Mouse (Mus musculus) kidney, postnatal 0 days (tissue): ENCODE measurements around the gene Higd1b. TPM values are rescaled to one million over a fixed set of nuclear protein-coding genes. Genes with fewer than 3 reads are reported as not detected.

Experiments used
- ATAC-seq: fragments of 200-750 bp; cut with Nextera tagmentation; replicated peaks from 2 replicates; pipeline ENCODE4 v1.8.0; 2017; ENCODE audit warnings: low read depth, moderate number of reproducible peaks, moderate TSS enrichment, moderate library complexity; ENCODE audit not compliant: low FRiP score
- DNase-seq: peaks from one replicate; pipeline ENCODE4 v3.0.0-alpha.2; 2016; ENCODE audit warnings: low spot score
- H3K27ac ChIP-seq: fragments of 300-500 bp; sonication (generic); 2 replicates; pipeline ENCODE4 v1.5.1; 2014; ENCODE audit warnings: mild to moderate bottlenecking
- H3K27me3 ChIP-seq: fragments of 300-500 bp; sonication (generic); 2 replicates; pipeline ENCODE4 v1.6.1; 2014; ENCODE audit warnings: low read length, mixed read lengths; ENCODE audit not compliant: insufficient read depth
- H3K36me3 ChIP-seq: fragments of 300-500 bp; sonication (generic); 2 replicates; pipeline ENCODE4 v1.6.1; 2014; ENCODE audit warnings: low read length, mixed read lengths; ENCODE audit not compliant: insufficient read depth
- H3K4me1 ChIP-seq: fragments of 300-500 bp; sonication (generic); replicated peaks from 2 replicates; pipeline ENCODE4 v1.6.1; 2014; ENCODE audit warnings: antibody characterized with exemption, low read length, mixed read lengths; ENCODE audit not compliant: insufficient read depth
- H3K4me2 ChIP-seq: fragments of 300-500 bp; sonication (generic); 2 replicates; pipeline ENCODE4 v1.6.1; 2014; ENCODE audit warnings: mild to moderate bottlenecking, low read length, moderate library complexity, mixed read lengths
- H3K4me3 ChIP-seq: fragments of 300-500 bp; sonication (generic); replicated peaks from 2 replicates; pipeline ENCODE4 v1.5.1; 2014; ENCODE audit warnings: low read depth, low read length
- H3K9ac ChIP-seq: fragments of 300-500 bp; sonication (generic); 2 replicates; pipeline ENCODE4 v1.6.1; 2014; ENCODE audit warnings: low read depth, low read length
- H3K9me3 ChIP-seq: fragments of 300-500 bp; sonication (generic); replicated peaks from 2 replicates; pipeline ENCODE4 v1.6.1; 2016; ENCODE audit warnings: low read length, inconsistent platforms, mixed read lengths
- CTCF ChIP-seq: IDR thresholded peaks from 2 replicates; pipeline ENCODE4 v1.5.1; 2016; ENCODE audit warnings: antibody characterized with exemption, low read depth, mild to moderate bottlenecking, moderate library complexity
- WGBS: fragments of 180-500 bp; shearing (Covaris S2); extraction: QIAGEN DNeasy Blood & Tissue Kit; methylation state at CpG from one replicate; pipeline ENCODE4 v1.1.7; 2014; 5-methylcytosine and 5-hydroxymethylcytosine counted together
- polyA plus RNA-seq: library from polyadenylated mRNA; unstranded; fragments of >200 nt; fragmentation: Nextera tagmentation; extraction: Ambion mirVana; gene quantifications from 2 replicates; pipeline ENCODE4 v1.2.1, GENCODE M21; 2015

Higd1b gene
- polyA plus RNA-seq, 1 experiment from 2014 or later: 3.0 TPM

- Histone ChIP-seq H3K4me1 (no peaks in the 10 kb centered on the region; the same call in 1 of the 2 replicates), H3K27me3 (no peaks in the 10 kb centered on the region), H3K4me3 (no peak overlapping the region), H3K27ac (no peak overlapping the region), H3K36me3 (no peaks in the 10 kb centered on the region), H3K4me2 (no peak overlapping the region), H3K9ac (no peak overlapping the region), H3K9me3 (no peaks in the 10 kb centered on the region)
- ATAC-seq (no peak), DNase-seq (no peak)
- WGBS: 31% methylated on average over 3 of the region's 3 CpGs
- TF ChIP-seq CTCF: no peak
These were observed 15.2 kb upstream of the Higd1b start for GRCm38 (mm10) chr11:102820432-102820831.

- DNase-seq: no peak
These were observed 14.4 kb upstream of the Higd1b start for GRCm38 (mm10) chr11:102821231-102821630.

GRCm38 (mm10) chr11:102826476-102826875 is 9.2 kb upstream of the Higd1b start:
- no peak overlapping the region for H3K27ac ChIP-seq
- WGBS: 76% methylated on average over 2 of the region's 2 CpGs
- H3K9me3 ChIP-seq: no peaks in the 10 kb centered on the region
- H3K4me2 ChIP-seq: no peak overlapping the region
- H3K36me3 ChIP-seq: no peaks in the 10 kb centered on the region
- no peak overlapping the region for H3K9ac ChIP-seq
- no peak overlapping the region for H3K4me3 ChIP-seq
- no peak for TF ChIP-seq CTCF
- DNase-seq: no peak
- no peaks in the 10 kb centered on the region for H3K4me1 ChIP-seq
- no peaks in the 10 kb centered on the region for H3K27me3 ChIP-seq
- ATAC-seq: no peak

More at GRCm38 (mm10) chr11:102821231-102821630, 14.4 kb upstream of the Higd1b start:
- Histone ChIP-seq H3K4me2 (no peak overlapping the region), H3K27ac (no peak overlapping the region), H3K36me3 (no peaks in the 10 kb centered on the region), H3K4me3 (no peak overlapping the region), H3K9me3 (no peaks in the 10 kb centered on the region), H3K27me3 (no peaks in the 10 kb centered on the region), H3K9ac (no peak overlapping the region), H3K4me1 (no peaks in the 10 kb centered on the region; the same call in 1 of the 2 replicates)
- ATAC-seq: no peak
- WGBS: 55% methylated on average over 6 of the region's 6 CpGs
- no peak for TF ChIP-seq CTCF

GRCm38 (mm10) chr11:102827097-102827496 is 8.6 kb upstream of the Higd1b start:
- H3K4me1 ChIP-seq: no peaks in the 10 kb centered on the region
- DNase-seq (no peak), ATAC-seq (no peak)
- no peak overlapping the region for H3K9ac ChIP-seq
- no peaks in the 10 kb centered on the region for H3K9me3 ChIP-seq
- H3K4me3 ChIP-seq: no peak overlapping the region
- WGBS: 46% methylated on average over 4 of the region's 4 CpGs
- H3K27ac ChIP-seq: no peak overlapping the region
- no peak for TF ChIP-seq CTCF
- H3K36me3 ChIP-seq: no peaks in the 10 kb centered on the region
- H3K4me2 ChIP-seq: no peak overlapping the region
- no peaks in the 10 kb centered on the region for H3K27me3 ChIP-seq

- WGBS: 63% methylated on average over 4 of the region's 4 CpGs
- ATAC-seq: no peak
- Histone ChIP-seq H3K27ac (no peak overlapping the region), H3K36me3 (no peaks in the 10 kb centered on the region), H3K4me2 (no peak overlapping the region), H3K4me1 (0 out of 2 replicates have a peak, but pooled peaks cover 4% of the 10 kb centered on the region), H3K4me3 (no peak overlapping the region), H3K27me3 (no peaks in the 10 kb centered on the region), H3K9me3 (no peaks in the 10 kb centered on the region), H3K9ac (no peak overlapping the region)
- DNase-seq: no peak
- TF ChIP-seq CTCF: no peak
These were observed 5.4 kb upstream of the Higd1b start for GRCm38 (mm10) chr11:102830276-102830675.

GRCm38 (mm10) chr11:102832700-102833297 is 2.9 kb upstream of the Higd1b start:
- peak; percentile 17; the same call in 1 of the 2 replicates for TF ChIP-seq CTCF
- no peak overlapping the region for H3K9ac ChIP-seq
- no peaks in the 10 kb centered on the region for H3K9me3 ChIP-seq
- no peaks in the 10 kb centered on the region for H3K36me3 ChIP-seq
- ATAC-seq: peak; percentile 46; the same call in 1 of the 2 replicates
- 35% methylated on average over 18 of the region's 18 CpGs for WGBS
- no peak overlapping the region for H3K4me2 ChIP-seq
- peak overlapping the region; percentile 42; the same call in 1 of the 2 replicates for H3K27ac ChIP-seq
- H3K4me1 ChIP-seq: 0 out of 2 replicates have a peak, but pooled peaks cover 4% of the 10 kb centered on the region
- no peaks in the 10 kb centered on the region for H3K27me3 ChIP-seq
- no peak overlapping the region for H3K4me3 ChIP-seq
- DNase-seq: peak; percentile 62
